8 mouse cellular contexts compared by ENCODE assay signal in the genomic region with DNA sequence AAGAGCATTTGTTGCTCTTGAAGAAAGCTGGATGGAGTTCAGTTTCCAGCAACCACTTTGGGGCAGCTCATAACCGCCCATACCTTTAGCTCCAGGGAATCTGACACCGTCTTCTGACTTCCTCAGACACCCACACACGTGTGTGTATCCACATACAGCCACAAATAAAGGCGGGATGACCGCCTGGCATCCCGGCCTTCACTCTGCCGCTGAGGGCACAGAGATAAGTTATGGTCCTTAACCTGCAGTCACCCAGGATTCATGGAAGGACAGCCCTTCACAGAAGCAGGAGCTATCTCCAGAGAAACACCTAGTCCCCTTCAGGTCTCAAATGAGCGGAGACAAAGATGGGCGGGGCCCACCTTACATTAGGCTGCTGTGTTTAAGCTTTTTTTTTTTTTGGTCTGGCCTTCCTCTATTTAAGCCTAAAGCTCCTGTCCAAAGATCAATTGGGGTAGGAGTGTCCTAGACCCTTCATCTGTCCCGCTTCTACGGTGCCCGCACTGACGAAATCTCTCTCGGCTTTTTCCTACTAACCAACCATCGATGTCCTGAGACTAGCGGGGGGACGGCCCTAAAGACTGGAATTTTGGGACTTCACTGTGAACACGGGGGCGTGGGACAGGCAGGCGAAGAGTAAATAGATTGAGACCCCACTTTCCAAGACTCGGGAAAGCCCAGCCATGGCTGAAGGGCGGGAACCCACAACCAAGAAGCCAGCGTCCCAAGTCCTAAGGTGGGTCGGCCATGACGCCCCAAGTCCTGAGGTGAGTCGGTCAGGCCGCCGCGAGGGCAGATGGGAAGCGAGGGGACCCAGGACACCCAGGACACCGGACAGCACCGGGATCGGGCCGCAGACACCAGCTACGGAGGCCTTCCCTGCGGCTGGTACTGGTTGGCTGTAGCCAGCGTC. TPM values are rescaled to one million over a fixed set of nuclear protein-coding genes. Genes with fewer than 3 reads are reported as not detected.
DNase-seq lines count a peak whose midpoint lies in the region; ATAC-seq lines count a peak whose summit lies in the region.

No protein-coding gene starts in this region.

- WGBS in embryonic facial prominence, embryonic 13.5 days: 6% methylated on average over 37 of the region's 37 CpGs
- WGBS in intestine, embryonic 16.5 days: 4% methylated on average over 37 of the region's 37 CpGs
- 8% methylated on average over 37 of the region's 37 CpGs for WGBS in midbrain, embryonic 15.5 days

- H3K27me3 ChIP-seq in embryonic facial prominence, embryonic 13.5 days: no peaks in the 10 kb centered on the region
- no peaks in the 10 kb centered on the region for H3K27me3 ChIP-seq in intestine, embryonic 16.5 days (replicated peaks; ENCODE audit: control insufficient read depth, insufficient read depth, low read length)
- no peaks in the 10 kb centered on the region for H3K27me3 ChIP-seq in midbrain, embryonic 15.5 days (replicated peaks)

- peak overlapping the region; percentile 97 for H3K9ac ChIP-seq in embryonic facial prominence, embryonic 13.5 days
- peak overlapping the region; percentile 93 for H3K9ac ChIP-seq in intestine, embryonic 16.5 days (ENCODE audit: low read depth, low read length)
- H3K9ac ChIP-seq in midbrain, embryonic 15.5 days: peak overlapping the region; percentile 93

- no peaks in the 10 kb centered on the region for H3K9me3 ChIP-seq in embryonic facial prominence, embryonic 13.5 days
- no peaks in the 10 kb centered on the region for H3K9me3 ChIP-seq in intestine, embryonic 16.5 days (ENCODE audit: control insufficient read depth, low read length)
- H3K9me3 ChIP-seq in midbrain, embryonic 15.5 days: no peaks in the 10 kb centered on the region

- peak overlapping the region; percentile 82 for H3K4me3 ChIP-seq in embryonic facial prominence, embryonic 13.5 days
- H3K4me3 ChIP-seq in intestine, embryonic 16.5 days (ENCODE audit: low read length): peak overlapping the region; percentile 88
- H3K4me3 ChIP-seq in midbrain, embryonic 15.5 days: peak overlapping the region; percentile 97

- peak overlapping the region; percentile 82 for H3K4me2 ChIP-seq in embryonic facial prominence, embryonic 13.5 days
- peak overlapping the region; percentile 91 for H3K4me2 ChIP-seq in intestine, embryonic 16.5 days (ENCODE audit: low read depth, low read length)
- H3K4me2 ChIP-seq in midbrain, embryonic 15.5 days: peak overlapping the region; percentile 83

- peaks cover 8% of the 10 kb centered on the region for H3K4me1 ChIP-seq in embryonic facial prominence, embryonic 13.5 days
- H3K4me1 ChIP-seq in intestine, embryonic 16.5 days (ENCODE audit: control insufficient read depth, insufficient read depth, low read length): peaks cover 4% of the 10 kb centered on the region
- peaks cover 13% of the 10 kb centered on the region for H3K4me1 ChIP-seq in midbrain, embryonic 15.5 days

- peaks cover 6% of the 10 kb centered on the region; the same call in 1 of the 2 replicates for H3K36me3 ChIP-seq in embryonic facial prominence, embryonic 13.5 days
- no peaks in the 10 kb centered on the region for H3K36me3 ChIP-seq in intestine, embryonic 16.5 days (ENCODE audit: control insufficient read depth, insufficient read depth, low read length)
- H3K36me3 ChIP-seq in midbrain, embryonic 15.5 days (replicated peaks): no peaks in the 10 kb centered on the region

- peak overlapping the region; percentile 75 for H3K27ac ChIP-seq in embryonic facial prominence, embryonic 13.5 days
- H3K27ac ChIP-seq in intestine, embryonic 16.5 days (ENCODE audit: low read length): peak overlapping the region; percentile 80
- peak overlapping the region; percentile 86 for H3K27ac ChIP-seq in midbrain, embryonic 15.5 days

- peak; percentile 22 for DNase-seq in embryo, embryonic 10.5 days (ENCODE audit: low spot score)
- no peak for DNase-seq in embryo, embryonic 10 days (ENCODE audit: low spot score)
- DNase-seq in 416B (ENCODE audit: low read depth): peak; percentile 36
- no peak for DNase-seq in gastrocnemius, postnatal 4 days (ENCODE audit: low spot score in 2 of 2)
- DNase-seq in urinary bladder, postnatal 25 days (ENCODE audit: low spot score): no peak

- ATAC-seq in embryonic facial prominence, embryonic 13.5 days (ENCODE audit: insufficient number of reproducible peaks, insufficient read depth, low FRiP score, low TSS enrichment, low read depth): peak; percentile 62; the same call in 1 of the 2 replicates
- ATAC-seq in intestine, embryonic 16.5 days: peak; percentile 88
- peak; percentile 86 for ATAC-seq in midbrain, embryonic 15.5 days (replicated peaks)

RNA-seq across cellular contexts. Expression of gene Zfp867, which starts 0.6 kb away (rescaled TPM):
- polyA plus RNA-seq in embryonic facial prominence, embryonic 13.5 days (2015; fragmentation: Nextera tagmentation; extraction: Ambion mirVana): 10.5 and 11.3 TPM in 2 replicates
- 4.3 and 4.6 TPM in 2 replicates for polyA plus RNA-seq in intestine, embryonic 16.5 days (2015; fragmentation: Nextera tagmentation; extraction: Ambion mirVana)
- polyA plus RNA-seq in midbrain, embryonic 15.5 days (2015; fragmentation: Nextera tagmentation; extraction: Ambion mirVana): 13.8 and 15.4 TPM in 2 replicates
- 1 to 10 TPM; 5.7 to 6.1 TPM for total RNA-seq in gastrocnemius, postnatal 4 days (2021)

RNA-seq across cellular contexts. Expression of gene Snap47, which starts 20.7 kb away (rescaled TPM):
- 137 and 140 TPM in 2 replicates for polyA plus RNA-seq in embryonic facial prominence, embryonic 13.5 days (2015; fragmentation: Nextera tagmentation; extraction: Ambion mirVana)
- polyA plus RNA-seq in intestine, embryonic 16.5 days (2015; fragmentation: Nextera tagmentation; extraction: Ambion mirVana): 74.4 and 76.8 TPM in 2 replicates
- 539 and 549 TPM in 2 replicates for polyA plus RNA-seq in midbrain, embryonic 15.5 days (2015; fragmentation: Nextera tagmentation; extraction: Ambion mirVana)
- 10 to 100 TPM; 34.8 to 40.9 TPM for total RNA-seq in gastrocnemius, postnatal 4 days (2021)

RNA-seq across cellular contexts. Expression of gene Jmjd4, which starts 21.8 kb away (rescaled TPM):
- 14.9 and 15.4 TPM in 2 replicates for polyA plus RNA-seq in embryonic facial prominence, embryonic 13.5 days (2015; fragmentation: Nextera tagmentation; extraction: Ambion mirVana)
- polyA plus RNA-seq in intestine, embryonic 16.5 days (2015; fragmentation: Nextera tagmentation; extraction: Ambion mirVana): 7.4 and 8.1 TPM in 2 replicates
- 19.2 and 20.5 TPM in 2 replicates for polyA plus RNA-seq in midbrain, embryonic 15.5 days (2015; fragmentation: Nextera tagmentation; extraction: Ambion mirVana)
- total RNA-seq in gastrocnemius, postnatal 4 days (2021): 10 to 100 TPM in 1 of 2 experiments, 1 to 10 TPM in 1; 8.5 to 10.0 TPM

RNA-seq across cellular contexts. Expression of gene Zkscan17, which starts 54.9 kb away (rescaled TPM):
- polyA plus RNA-seq in embryonic facial prominence, embryonic 13.5 days (2015; fragmentation: Nextera tagmentation; extraction: Ambion mirVana): 23.9 and 24.9 TPM in 2 replicates
- polyA plus RNA-seq in intestine, embryonic 16.5 days (2015; fragmentation: Nextera tagmentation; extraction: Ambion mirVana): 13.8 and 14.7 TPM in 2 replicates
- 15.0 and 16.3 TPM in 2 replicates for polyA plus RNA-seq in midbrain, embryonic 15.5 days (2015; fragmentation: Nextera tagmentation; extraction: Ambion mirVana)
- 10 to 100 TPM; 21.1 to 22.0 TPM for total RNA-seq in gastrocnemius, postnatal 4 days (2021)

Comparison
In these comparisons a context has a peak if more than half of its experiments do, and no peak if none do; other contexts are left out.
1. DNase-seq: peak in embryo, embryonic 10.5 days (single experiment) and 416B (single experiment); none in embryo, embryonic 10 days (single experiment), gastrocnemius, postnatal 4 days (0 of 2) and urinary bladder, postnatal 25 days (single experiment).
2. Peak in every context shown above with its lines, with median percentiles within 50 percentile points of each other: ATAC-seq, H3K27ac ChIP-seq, H3K4me2 ChIP-seq, H3K4me3 ChIP-seq and H3K9ac ChIP-seq.